Mouse (Mus musculus): ENCODE measurements around the gene Mob3a. TPM values are rescaled to one million over a fixed set of nuclear protein-coding genes. Genes with fewer than 3 reads are reported as not detected.

Gene Mob3a
- polyA plus RNA-seq (2015; fragmentation: Nextera tagmentation; extraction: Ambion mirVana): 46.2 and 47.5 TPM in 2 replicates

DNA sequence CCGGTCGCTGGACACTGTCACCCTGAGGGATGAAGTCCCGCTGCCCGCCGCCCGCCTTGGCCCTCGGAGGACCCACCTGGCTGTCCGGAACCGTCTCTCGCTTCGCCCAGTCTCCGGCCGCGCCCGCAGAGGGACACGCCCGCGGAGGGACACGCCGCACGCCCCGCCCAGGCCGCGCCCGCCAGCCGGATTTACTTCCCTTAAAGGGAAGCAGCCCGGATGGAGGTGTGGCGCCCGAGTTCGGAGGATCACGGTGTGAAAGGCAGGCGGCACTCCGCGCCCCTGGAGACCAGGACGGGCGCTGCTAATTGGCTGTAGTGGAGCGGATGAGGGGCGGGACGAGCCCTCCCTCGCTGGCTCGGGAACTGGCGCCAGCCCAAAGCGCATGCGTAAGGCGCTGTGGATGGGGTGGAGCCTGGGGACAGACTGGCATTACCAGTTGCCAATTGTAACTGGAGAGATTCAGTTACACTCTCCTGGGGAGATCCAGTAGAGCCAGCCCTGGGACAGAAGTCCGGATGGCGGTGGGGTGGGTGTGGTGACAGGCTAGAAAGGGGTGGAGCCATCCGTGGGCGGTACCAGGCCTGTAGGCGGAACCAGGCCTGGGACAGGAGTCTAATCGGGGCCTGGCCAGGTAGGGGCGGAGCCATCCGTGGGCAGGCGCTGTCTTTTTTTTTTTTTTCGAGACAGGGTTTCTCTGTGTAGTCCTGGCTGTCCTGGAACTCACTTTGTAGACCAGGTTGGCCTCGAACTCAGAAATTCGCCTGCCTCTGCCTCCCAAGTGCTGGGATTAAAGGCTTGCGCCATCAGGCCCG is at the start of gene Mob3a, which contains the start of gene Izumo4:
Gene Mob3a, minus strand, starts transcription at position 257 of the 815 bp plus-strand sequence.
Gene Izumo4, plus strand, starts transcription at position 464 of the 815 bp plus-strand sequence.
- H3K4me3 ChIP-seq (replicated peaks): peak within 1 kb of the TSS; percentile 61
- H3K27me3 ChIP-seq (replicated peaks): no peaks in the 10 kb centered on the region
- H3K36me3 ChIP-seq: peaks cover 11% of the 10 kb centered on the region
- peak; percentile 94 for ATAC-seq (ENCODE audit: insufficient read depth, low FRiP score, low read depth)
- peak within 1 kb of the TSS; percentile 89 for H3K27ac ChIP-seq
- H3K9me3 ChIP-seq: no peaks in the 10 kb centered on the region
- H3K9ac ChIP-seq: peak within 1 kb of the TSS; percentile 69
- H3K4me1 ChIP-seq: peaks cover 35% of the 10 kb centered on the region
- H3K4me2 ChIP-seq: peak within 1 kb of the TSS; percentile 93
- under 1% methylated on average over 59 of the region's 59 CpGs for WGBS

DNA sequence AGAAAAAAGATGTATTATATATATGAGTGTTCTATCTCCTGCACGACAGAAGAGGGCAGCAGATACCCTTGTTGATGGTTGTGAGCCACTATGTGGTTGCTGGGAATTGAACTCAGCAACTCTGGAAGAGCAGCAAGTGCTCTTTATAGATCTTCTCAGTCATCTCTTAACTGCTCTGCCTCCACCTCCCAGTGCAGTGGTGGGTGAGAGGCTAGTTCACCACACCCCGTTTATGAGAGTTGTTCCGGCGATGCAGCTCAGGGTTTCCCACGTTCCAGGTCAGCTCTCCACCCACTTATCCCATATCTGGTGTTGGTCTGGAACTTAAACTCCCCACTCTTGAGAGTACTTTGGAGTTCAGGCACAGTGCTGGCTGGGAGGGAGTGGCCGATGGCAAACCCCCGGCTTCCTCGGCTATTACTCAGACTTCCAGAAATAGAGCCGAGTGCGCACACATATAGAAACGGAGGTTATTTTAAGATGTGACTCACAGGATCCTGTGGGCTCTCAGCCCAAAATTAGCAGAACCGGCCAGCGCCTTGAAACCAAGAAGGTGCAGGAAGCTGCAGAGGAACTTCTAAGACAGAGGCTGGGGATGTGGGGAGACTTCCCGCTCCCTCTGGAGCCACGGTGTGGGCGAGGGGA is 49.5 kb upstream of the Mob3a start:
- H3K4me1 ChIP-seq: peaks cover 20% of the 10 kb centered on the region
- WGBS: 6% methylated on average over 16 of the region's 16 CpGs
- no peaks in the 10 kb centered on the region for H3K27me3 ChIP-seq (replicated peaks)
- peak overlapping the region; percentile 24 for H3K4me3 ChIP-seq (replicated peaks)
- H3K27ac ChIP-seq: peak overlapping the region; percentile 90
- H3K4me2 ChIP-seq: peak overlapping the region; percentile 61
- H3K9me3 ChIP-seq: no peaks in the 10 kb centered on the region
- ATAC-seq (ENCODE audit: insufficient read depth, low FRiP score, low read depth): no peak; the same call in 1 of the 2 replicates
- no peaks in the 10 kb centered on the region for H3K36me3 ChIP-seq
- no peak overlapping the region for H3K9ac ChIP-seq

DNA sequence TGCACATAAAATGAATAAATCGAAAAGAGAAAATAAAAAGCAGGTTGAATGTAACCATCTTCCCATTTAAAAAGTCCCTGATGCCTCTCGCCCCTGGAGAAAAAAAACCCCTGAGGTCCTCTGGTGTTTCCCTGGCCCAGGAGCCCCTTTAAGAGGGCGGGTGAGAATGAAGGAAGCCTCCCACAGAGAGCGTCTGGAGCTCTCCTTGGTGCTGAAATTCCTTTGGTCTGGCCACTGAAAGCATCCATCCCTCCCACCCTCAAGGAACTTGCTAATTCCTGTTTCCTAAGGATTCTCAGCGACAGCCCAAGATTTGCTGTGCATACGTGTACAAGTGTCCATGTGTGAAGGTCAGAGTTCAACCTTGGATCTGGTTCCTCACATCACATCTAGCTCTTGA is 46.8 kb upstream of the Mob3a start:
- Histone ChIP-seq H3K27me3 (replicated peaks) (no peaks in the 10 kb centered on the region), H3K36me3 (no peaks in the 10 kb centered on the region), H3K27ac (no peak overlapping the region), H3K4me2 (no peak overlapping the region), H3K9me3 (no peaks in the 10 kb centered on the region), H3K4me1 (peaks cover 15% of the 10 kb centered on the region), H3K4me3 (replicated peaks) (no peak overlapping the region), H3K9ac (no peak overlapping the region)
- ATAC-seq (ENCODE audit: insufficient read depth, low FRiP score, low read depth): no peak
- WGBS: 6% methylated on average over 6 of the region's 6 CpGs

DNA sequence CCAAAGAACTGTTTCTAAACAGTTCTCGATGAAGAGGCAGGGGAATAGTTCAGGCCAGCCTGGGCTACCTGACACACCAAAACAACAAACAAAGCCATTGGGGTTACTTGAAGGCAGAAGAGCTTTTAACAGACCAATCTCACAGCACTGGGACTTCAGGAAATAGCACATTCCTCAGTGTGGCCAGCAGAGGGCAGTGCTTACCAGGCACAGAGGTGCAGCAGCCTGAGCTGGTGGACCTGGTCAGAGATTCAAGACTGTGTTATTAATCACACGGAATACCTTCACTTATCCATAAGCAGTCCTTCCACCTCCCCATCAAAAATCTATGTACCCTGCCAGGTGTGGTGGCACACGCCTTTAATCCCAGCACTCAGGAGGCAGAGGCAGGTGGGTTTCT is 45.6 kb upstream of the Mob3a start:
- Histone ChIP-seq H3K36me3 (no peaks in the 10 kb centered on the region), H3K4me3 (replicated peaks) (no peak overlapping the region), H3K27me3 (replicated peaks) (no peaks in the 10 kb centered on the region), H3K4me1 (peaks cover 14% of the 10 kb centered on the region), H3K9me3 (no peaks in the 10 kb centered on the region), H3K27ac (no peak overlapping the region), H3K4me2 (no peak overlapping the region), H3K9ac (no peak overlapping the region)
- ATAC-seq (ENCODE audit: insufficient read depth, low FRiP score, low read depth): no peak
- WGBS: 12% methylated on average over 3 of the region's 3 CpGs

DNA sequence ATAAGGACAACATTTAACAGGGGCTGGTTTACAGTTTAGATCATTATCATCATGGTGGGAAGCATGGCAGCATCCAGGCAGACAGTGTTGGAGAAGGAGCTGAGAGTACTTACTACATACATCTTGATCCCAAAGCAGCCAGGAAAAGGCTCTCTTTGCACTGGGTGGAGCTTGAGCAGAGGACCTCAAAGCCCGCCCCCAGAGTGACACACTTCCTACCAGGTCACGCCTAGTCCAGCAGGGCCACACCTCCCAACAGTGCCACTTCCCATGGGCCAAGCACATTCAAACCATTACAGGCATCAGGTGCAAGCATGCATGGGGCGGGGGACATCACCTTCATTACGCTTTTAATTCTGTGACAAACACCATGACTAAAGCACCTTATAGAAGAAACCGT is 42.5 kb upstream of the Mob3a start:
- H3K36me3 ChIP-seq: no peaks in the 10 kb centered on the region
- peaks cover 14% of the 10 kb centered on the region for H3K4me1 ChIP-seq
- H3K27ac ChIP-seq: no peak overlapping the region
- 36% methylated on average over 5 of the region's 5 CpGs for WGBS
- peak; percentile 32; the same call in 1 of the 2 replicates for ATAC-seq (ENCODE audit: insufficient read depth, low FRiP score, low read depth)
- no peak overlapping the region for H3K9ac ChIP-seq
- H3K4me3 ChIP-seq (replicated peaks): no peak overlapping the region
- no peaks in the 10 kb centered on the region for H3K27me3 ChIP-seq (replicated peaks)
- no peak overlapping the region for H3K4me2 ChIP-seq
- no peaks in the 10 kb centered on the region for H3K9me3 ChIP-seq

DNA sequence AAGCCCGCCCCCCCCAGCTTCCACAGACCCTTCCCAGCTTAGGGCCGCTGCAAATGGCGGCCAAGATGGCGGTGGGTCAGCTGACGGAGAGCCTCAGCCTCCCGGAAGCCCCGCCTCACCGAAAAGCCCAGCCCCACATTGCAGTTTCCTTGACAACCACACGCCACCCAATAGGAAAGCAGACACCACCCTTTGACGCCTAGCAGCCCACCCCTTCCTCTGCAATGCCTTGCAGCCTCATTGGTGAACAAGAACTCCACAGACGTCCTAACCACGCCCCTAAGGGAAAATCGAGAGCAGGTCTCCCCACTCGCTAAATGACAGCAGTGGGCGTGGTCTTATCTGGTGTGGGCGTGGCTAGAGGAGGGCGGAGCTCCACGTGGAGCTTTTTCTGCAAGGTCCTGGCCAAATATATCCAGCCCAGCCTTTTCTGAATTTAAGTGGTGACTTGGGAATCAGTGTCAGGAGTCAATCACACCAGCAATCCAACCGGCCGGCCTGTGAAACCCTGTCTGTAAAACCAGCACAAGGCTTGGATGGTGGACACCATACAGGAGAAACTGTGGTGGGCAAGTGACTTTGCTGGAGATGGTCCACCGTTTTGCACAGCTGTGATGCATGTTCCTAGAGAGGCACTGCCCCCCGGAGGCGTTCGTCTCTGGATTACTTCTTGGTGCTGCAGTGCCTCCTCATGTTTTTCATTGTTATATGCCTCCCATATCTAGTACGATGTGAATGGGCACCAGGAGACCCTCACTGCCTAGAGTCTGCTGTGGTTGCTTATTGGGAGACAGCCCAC is 40.6 kb upstream of the Mob3a start, which contains the start of gene Ap3d1:
Gene Ap3d1, minus strand, starts transcription at position 85 of the 799 bp plus-strand sequence.
- Histone ChIP-seq H3K27me3 (replicated peaks) (no peaks in the 10 kb centered on the region), H3K4me1 (peaks cover 17% of the 10 kb centered on the region), H3K4me3 (replicated peaks) (peak within 1 kb of the TSS; percentile 90), H3K9me3 (no peaks in the 10 kb centered on the region), H3K9ac (peak within 1 kb of the TSS; percentile 97), H3K4me2 (peak within 1 kb of the TSS; percentile 79), H3K36me3 (no peaks in the 10 kb centered on the region), H3K27ac (peak within 1 kb of the TSS; percentile 88)
- peak; percentile 99 for ATAC-seq (ENCODE audit: insufficient read depth, low FRiP score, low read depth)
- 1% methylated on average over 25 of the region's 25 CpGs for WGBS

DNA sequence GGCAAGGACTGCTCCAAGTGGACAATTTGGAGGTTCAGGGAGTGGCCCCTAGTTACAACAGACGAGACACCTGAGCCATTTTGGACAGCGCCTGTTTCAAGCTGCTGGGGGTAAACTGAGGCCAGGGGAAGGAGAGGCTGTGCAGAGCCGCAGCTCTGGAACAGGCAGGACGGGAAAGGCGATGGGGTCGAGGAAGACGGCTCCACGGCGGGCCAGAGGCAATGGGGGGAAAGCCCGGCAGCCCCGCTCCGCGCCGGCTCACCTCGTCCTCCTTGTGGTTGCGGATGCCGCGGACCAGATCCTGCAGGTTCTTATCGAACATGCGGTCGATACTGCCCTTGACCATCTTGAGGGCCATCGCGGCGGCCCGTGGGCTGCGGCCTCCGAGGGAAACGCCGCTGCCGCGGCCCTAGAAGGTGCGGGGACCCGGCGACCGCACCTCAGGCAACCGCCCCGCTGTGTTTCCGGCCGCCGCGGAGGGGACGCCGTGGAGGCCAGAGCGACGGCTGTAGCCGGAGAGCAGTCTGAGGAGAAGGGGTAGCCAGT is 39.9 kb upstream of the Mob3a start:
- H3K27ac ChIP-seq: peak overlapping the region; percentile 88
- peak overlapping the region; percentile 90 for H3K4me3 ChIP-seq (replicated peaks)
- peak overlapping the region; percentile 79 for H3K4me2 ChIP-seq
- ATAC-seq (ENCODE audit: insufficient read depth, low FRiP score, low read depth): peak; percentile 4; the same call in 1 of the 2 replicates
- peaks cover 20% of the 10 kb centered on the region for H3K4me1 ChIP-seq
- under 1% methylated on average over 46 of the region's 46 CpGs for WGBS
- H3K36me3 ChIP-seq: no peaks in the 10 kb centered on the region
- H3K9ac ChIP-seq: peak overlapping the region; percentile 97
- no peaks in the 10 kb centered on the region for H3K9me3 ChIP-seq
- no peaks in the 10 kb centered on the region for H3K27me3 ChIP-seq (replicated peaks)

DNA sequence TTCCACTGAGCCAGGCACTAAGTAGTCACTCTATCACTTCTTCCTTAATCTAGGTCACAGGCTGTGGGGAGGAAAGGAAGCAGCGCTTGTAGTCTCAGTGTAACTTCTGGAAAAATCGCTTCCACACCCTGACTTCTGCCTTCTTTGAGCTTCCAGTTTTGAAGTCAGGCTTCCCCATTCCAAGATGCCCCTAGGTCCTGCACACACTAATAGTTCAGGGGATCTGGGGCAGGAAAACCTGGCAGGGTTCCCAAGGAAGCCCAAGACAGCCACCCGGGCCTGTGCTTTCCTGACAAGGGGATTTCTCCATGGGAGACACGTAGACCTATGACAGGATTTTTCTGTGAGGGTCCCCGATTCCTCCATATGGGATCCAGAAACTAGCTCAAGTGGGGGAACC is 39.4 kb upstream of the Mob3a start:
- 18% methylated on average over 5 of the region's 5 CpGs for WGBS
- Histone ChIP-seq H3K9me3 (no peaks in the 10 kb centered on the region), H3K4me1 (peaks cover 25% of the 10 kb centered on the region), H3K36me3 (no peaks in the 10 kb centered on the region), H3K9ac (peak overlapping the region; percentile 97), H3K27ac (peak overlapping the region; percentile 88), H3K4me2 (peak overlapping the region; percentile 79), H3K4me3 (replicated peaks) (peak overlapping the region; percentile 90), H3K27me3 (replicated peaks) (no peaks in the 10 kb centered on the region)
- no peak for ATAC-seq (ENCODE audit: insufficient read depth, low FRiP score, low read depth)

DNA sequence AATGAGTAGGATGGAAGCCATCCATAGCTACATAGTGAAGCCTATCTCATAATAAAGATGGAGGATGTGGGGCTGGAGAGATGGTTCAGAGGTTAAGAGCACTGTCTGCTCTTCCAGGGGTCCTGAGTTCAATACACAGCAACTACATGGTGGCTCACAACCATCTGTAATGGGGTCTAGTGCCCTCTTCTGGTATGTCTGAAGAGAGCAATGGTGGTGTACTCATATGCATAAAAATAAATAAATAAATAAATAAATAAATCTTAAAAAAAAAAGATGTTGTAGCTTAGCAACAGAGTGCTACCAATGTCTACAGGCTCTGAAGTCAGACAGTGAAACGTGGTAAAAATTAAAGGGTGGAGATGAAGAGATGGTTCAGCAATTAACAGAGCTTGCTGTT is 36.9 kb upstream of the Mob3a start:
- no peak overlapping the region for H3K27ac ChIP-seq
- no peaks in the 10 kb centered on the region for H3K36me3 ChIP-seq
- WGBS: 60% methylated on average over 1 of the region's 1 CpGs
- H3K4me1 ChIP-seq: peaks cover 25% of the 10 kb centered on the region
- no peaks in the 10 kb centered on the region for H3K27me3 ChIP-seq (replicated peaks)
- no peak for ATAC-seq (ENCODE audit: insufficient read depth, low FRiP score, low read depth)
- no peak overlapping the region for H3K9ac ChIP-seq
- H3K4me3 ChIP-seq (replicated peaks): no peak overlapping the region
- H3K4me2 ChIP-seq: no peak overlapping the region
- H3K9me3 ChIP-seq: no peaks in the 10 kb centered on the region

DNA sequence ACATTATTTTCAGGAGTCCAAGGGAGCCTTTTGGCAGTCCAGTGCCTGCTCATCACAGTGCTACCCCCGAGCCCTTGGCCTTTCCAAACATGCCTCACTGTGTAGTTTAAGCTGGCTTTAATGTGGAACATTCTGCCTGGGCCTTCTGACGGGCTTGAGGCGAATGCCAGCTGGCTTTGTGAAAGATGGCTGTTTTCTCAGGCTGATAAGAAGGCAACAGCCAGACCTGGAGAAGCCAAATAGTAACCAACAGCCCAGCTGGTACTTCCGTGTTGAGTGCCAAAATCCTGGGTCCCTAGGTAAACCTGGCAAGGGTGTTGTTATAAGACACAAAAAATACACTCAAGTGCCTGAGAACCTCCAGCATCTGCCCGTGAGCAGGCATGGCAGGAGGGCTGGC is 35.0 kb upstream of the Mob3a start:
- no peaks in the 10 kb centered on the region for H3K27me3 ChIP-seq (replicated peaks)
- H3K4me3 ChIP-seq (replicated peaks): no peak overlapping the region
- H3K36me3 ChIP-seq: peaks cover 13% of the 10 kb centered on the region
- H3K9ac ChIP-seq: no peak overlapping the region
- H3K9me3 ChIP-seq: no peaks in the 10 kb centered on the region
- H3K4me2 ChIP-seq: no peak overlapping the region
- WGBS: 52% methylated on average over 5 of the region's 5 CpGs
- peaks cover 21% of the 10 kb centered on the region for H3K4me1 ChIP-seq
- no peak for ATAC-seq (ENCODE audit: insufficient read depth, low FRiP score, low read depth)
- peak overlapping the region; percentile 41 for H3K27ac ChIP-seq

DNA sequence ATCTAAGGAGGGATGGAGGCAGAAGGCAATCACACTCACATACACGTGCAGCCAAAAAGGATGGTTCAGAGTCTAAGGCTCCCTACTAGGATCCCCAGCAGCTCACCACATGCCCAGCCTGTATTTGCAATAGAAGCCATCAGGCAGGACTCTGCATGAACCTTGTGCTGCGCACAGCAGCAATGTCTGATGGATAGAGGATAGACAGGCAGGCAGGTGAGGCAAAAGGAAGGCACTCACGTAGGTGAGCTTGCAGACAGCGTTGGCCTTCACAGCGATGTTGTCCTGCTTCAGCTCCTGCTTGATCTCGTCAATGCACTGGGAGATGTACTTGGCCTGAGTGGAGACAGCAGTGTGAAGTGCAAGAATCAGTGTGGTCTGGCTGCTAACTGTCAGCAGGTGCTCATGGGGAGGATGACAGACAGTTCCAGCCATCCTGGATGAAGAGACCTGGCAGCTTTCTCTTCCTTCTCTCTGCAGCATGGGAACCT is 30.9 kb upstream of the Mob3a start:
- no peak overlapping the region for H3K9ac ChIP-seq
- H3K4me1 ChIP-seq: peaks cover 8% of the 10 kb centered on the region; the same call in 1 of the 2 replicates
- H3K4me3 ChIP-seq (replicated peaks): no peak overlapping the region
- peaks cover 51% of the 10 kb centered on the region for H3K36me3 ChIP-seq
- no peak overlapping the region for H3K4me2 ChIP-seq
- 91% methylated on average over 6 of the region's 6 CpGs for WGBS
- ATAC-seq (ENCODE audit: insufficient read depth, low FRiP score, low read depth): no peak
- no peak overlapping the region for H3K27ac ChIP-seq
- no peaks in the 10 kb centered on the region for H3K27me3 ChIP-seq (replicated peaks)
- no peaks in the 10 kb centered on the region for H3K9me3 ChIP-seq

Measured in stomach, embryonic 15.5 days (tissue).